Mouse (Mus musculus) megakaryocyte, embryonic 14.5 days (primary cell): ENCODE measurements at regions not wholly inside any gene's neighbourhood (a gene's known extent, or its start where the extent isn't known, plus 50 kb on each side); places are given as distances from the start of the nearest gene placed in this dataset.

ENCODE experiments used
- FLI1 ChIP-seq: IDR thresholded peaks from 2 replicates; pipeline ENCODE4 v1.6.1; 2012; ENCODE audit warnings: low read length, inconsistent platforms, mixed read lengths
- GATA1 ChIP-seq: IDR thresholded peaks from 3 replicates; pipeline ENCODE4 v1.6.1; 2012; ENCODE audit warnings: mixed read lengths, low read length, inconsistent platforms, borderline replicate concordance

DNA sequence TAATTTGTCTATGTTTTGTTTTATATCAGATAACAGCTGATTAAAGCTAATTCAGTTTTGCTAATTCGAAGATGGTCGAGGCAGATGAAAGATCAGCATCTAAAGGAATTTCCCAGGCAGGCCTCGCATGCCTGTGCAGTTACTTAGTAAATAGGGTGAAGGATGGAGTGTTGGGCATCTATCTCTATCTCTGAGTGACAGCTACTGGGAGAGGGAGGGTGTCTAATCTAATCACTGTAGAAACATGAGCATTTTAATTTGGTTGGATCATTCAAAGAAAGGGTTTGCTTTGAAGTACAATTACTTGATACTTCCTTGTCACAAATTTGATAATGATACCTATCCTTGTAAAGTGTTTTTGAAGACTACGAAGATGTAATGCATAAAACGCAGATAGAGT is 273.8 kb downstream of the Gm11146 start:
- TF ChIP-seq GATA1 (no peak), FLI1 (no peak)
